Mouse (Mus musculus): Measurements from ENCODE around the gene Tec.

Gene Tec

GRCm38 (mm10) chr5:72784719-72785118 is 83.6 kb downstream of the Tec start:
- no peak for DNase-seq (ENCODE audit: low read depth)

DNA sequence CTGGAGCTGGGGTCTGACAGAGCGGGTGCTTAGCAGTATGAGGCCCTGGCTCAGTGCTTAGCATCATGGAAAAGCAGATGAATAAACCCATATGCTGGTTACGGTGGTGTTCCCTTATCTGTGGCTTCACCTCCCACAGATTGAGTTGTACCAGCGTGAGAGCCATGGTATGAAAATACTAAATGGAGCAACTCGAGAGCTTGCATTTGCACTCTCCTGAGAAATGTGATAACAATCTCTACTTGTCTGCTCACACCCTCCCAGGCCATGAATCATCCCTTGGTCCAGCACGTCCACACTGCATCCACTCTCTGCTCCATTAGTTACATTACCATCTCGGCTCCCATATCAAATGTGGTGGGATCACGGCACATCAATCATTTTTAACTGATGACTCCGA is 84.3 kb downstream of the Tec start:
- peak; percentile 51 for DNase-seq (ENCODE audit: low read depth)

DNA sequence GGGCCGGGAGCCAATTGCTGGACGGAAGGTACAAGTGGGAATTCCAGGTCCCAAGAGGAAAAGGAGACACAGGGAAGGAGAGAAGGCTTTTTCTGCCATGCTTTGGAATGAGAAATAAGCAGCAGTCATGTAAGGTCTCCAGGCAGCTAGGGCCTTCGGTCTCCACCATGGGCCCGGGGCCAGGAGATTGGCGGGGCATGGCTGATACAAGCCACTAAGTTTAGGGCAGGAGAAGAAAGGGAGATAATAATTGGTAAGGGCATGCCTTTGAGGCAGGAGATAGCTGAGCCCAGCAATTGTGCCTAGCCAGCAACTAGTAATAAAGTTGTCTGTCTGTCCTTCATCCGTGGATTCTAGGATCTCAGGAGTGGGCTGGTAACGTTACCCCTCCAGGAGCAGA is 85.2 kb downstream of the Tec start:
- DNase-seq (ENCODE audit: low read depth) = no peak

- peak; percentile 61 for DNase-seq (ENCODE audit: low read depth)
Observed at GRCm38 (mm10) chr5:72781776-72782175, 86.5 kb downstream of the Tec start.

DNA sequence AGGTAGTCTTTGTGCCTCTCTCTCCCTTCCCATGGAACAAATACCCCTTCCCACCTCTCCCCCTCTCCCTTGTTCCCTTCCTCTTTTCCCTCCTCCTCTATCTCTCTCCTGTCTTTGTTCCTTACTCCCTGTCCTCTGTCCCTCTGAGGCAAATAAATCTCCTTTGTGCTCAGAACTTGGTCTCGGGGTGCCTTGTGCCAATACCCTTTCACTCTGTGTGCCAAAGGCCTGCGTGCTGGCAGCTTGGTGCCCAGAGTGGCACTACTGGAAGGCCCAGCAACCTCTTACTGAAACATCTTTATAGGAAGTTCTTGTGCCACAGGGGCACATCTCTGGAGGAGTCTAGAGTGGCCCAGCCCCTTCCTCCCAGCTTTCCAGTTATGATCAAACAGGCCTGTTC is 91.7 kb downstream of the Tec start:
- no peak for DNase-seq (ENCODE audit: low read depth)

- DNase-seq (ENCODE audit: low read depth) = no peak
Observed at GRCm38 (mm10) chr5:72776127-72776526, 92.2 kb downstream of the Tec start.

GRCm38 (mm10) chr5:72769841-72770240 is 98.4 kb downstream of the Tec start:
- no peak for DNase-seq (ENCODE audit: low read depth)

GRCm38 (mm10) chr5:72763546-72763945 is 104.7 kb downstream of the Tec start:
- DNase-seq (ENCODE audit: low read depth) = peak; percentile 43

- peak; percentile 83 for DNase-seq (ENCODE audit: low read depth)
Observed at GRCm38 (mm10) chr5:72763025-72763424, 105.3 kb downstream of the Tec start.

- DNase-seq (ENCODE audit: low read depth) = no peak
Observed at GRCm38 (mm10) chr5:72761758-72762157, 106.5 kb downstream of the Tec start.

DNA sequence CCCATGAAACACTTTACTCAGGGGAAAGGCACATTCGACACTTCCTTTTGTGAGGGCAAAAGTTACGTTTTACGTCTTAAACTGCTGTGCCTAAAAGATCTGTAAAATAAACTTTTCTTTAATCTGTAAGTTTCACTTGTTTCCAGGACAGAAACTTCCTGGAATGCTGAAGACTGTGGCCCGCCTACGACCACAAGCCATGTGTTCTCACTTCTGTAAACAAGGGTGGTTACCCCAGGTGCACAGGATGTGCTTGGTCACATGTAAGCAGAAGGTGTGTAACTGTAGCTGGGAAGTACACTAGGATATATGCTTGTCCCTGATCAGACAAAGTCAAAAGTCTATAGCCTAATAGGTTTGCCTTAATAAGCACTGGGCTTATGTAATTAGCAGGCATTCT is 107.0 kb downstream of the Tec start:
- peak; percentile 58 for DNase-seq (ENCODE audit: low read depth)

DNA sequence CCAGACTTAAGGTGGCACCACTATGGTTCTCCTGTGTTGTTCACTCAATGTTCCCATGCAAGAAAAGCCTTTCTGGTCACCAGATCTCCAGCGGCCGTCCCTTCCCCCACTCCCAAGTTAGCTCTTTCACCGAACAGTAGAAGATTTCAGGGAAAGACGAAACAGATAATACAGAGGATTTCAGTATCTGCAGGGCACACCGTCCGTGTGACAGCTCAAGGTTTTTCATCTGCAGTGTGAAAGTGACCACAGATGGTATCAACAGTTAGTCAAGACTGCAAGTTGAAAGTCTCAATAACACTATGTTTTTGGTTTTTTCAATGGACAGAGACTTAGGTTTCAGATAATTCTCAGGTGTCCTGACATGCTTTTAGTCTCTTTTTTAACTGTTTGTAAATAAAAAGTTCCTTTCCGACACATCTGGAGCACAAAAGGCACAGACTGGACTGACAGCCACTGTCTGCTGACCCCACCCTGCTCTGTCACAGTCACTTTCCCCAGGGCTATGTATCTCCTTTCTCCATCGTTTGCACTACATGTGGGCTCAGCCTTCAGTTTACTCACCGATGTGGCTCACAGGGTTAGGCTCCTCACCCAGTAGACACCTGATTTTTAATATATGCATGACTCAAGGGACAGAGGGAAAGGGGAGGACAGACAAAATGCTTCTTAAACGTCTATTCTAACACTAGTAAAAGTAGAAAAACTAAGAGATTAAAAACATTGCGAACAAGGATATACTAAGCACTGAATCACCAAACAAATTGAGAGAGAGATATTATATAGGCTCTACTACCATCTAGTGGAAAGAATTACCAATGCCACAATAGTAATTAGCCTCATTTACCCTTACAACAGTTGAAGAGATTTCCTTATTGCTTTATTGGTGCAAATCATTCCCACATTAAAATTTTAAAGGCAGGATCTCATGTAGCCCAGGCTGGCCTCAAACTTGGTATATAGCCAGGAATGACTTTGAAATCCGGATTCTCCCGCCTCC is 109.1 kb downstream of the Tec start:
- peak; percentile 54 for DNase-seq (ENCODE audit: low read depth)

- peak; percentile 71 for DNase-seq (ENCODE audit: low read depth)
Observed at GRCm38 (mm10) chr5:72757155-72757773, 111.0 kb downstream of the Tec start.

- DNase-seq (ENCODE audit: low read depth) = no peak
Observed at GRCm38 (mm10) chr5:72755941-72756340, 112.3 kb downstream of the Tec start.

- no peak for DNase-seq (ENCODE audit: low read depth)
Observed at GRCm38 (mm10) chr5:72755035-72755434, 113.2 kb downstream of the Tec start.

- no peak for DNase-seq (ENCODE audit: low read depth)
Observed at GRCm38 (mm10) chr5:72752585-72752984, 115.7 kb downstream of the Tec start, which contains the start of gene Txk. TSS of gene Txk (minus strand) at chr5:72752777.

- no peak for DNase-seq (ENCODE audit: low read depth)
Observed at GRCm38 (mm10) chr5:72751056-72751758, 117.1 kb downstream of the Tec start.

DNA sequence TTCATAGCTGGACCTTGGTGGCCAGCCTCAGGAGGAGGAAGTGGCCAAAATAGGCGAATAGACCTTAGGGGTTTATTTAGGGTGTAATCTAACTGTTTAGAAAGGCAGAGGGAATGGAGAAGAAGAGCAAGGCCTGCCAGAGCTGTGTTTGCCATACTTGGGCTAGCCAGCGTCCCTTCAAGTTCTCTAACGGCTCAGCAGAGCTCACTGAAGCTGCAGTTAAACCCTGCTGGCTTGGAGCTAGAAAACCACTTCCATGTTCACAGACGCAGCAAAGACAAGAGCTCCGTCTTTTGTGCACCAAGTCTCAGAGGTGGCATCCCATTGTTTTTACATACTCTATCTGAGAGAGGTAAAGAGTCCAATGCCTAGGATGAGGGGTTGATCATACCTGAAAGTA is 118.1 kb downstream of the Tec start:
- DNase-seq (ENCODE audit: low read depth) = no peak

GRCm38 (mm10) chr5:72748659-72749265 is 119.5 kb downstream of the Tec start:
- DNase-seq (ENCODE audit: low read depth) = no peak

DNA sequence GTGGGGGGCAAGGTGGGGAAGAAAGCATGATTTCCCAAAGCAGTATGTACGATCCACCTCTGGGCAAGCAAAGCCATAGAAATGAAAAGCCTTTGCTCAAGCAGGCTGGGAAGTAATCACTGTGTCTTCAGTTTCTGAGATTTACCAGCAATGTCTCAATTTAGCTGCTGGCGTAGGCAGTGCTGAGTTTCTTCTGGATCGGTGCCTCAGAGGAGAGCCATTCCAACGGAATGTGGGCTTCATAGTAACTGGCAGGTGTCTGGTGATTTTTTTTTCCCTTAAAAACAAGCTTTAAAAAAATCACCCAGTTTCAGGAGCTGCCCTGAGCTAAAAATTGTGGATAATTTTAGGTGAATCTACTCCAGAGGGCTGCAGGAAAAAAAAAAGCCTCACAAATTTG is 120.9 kb downstream of the Tec start:
- DNase-seq (ENCODE audit: low read depth) = no peak

DNA sequence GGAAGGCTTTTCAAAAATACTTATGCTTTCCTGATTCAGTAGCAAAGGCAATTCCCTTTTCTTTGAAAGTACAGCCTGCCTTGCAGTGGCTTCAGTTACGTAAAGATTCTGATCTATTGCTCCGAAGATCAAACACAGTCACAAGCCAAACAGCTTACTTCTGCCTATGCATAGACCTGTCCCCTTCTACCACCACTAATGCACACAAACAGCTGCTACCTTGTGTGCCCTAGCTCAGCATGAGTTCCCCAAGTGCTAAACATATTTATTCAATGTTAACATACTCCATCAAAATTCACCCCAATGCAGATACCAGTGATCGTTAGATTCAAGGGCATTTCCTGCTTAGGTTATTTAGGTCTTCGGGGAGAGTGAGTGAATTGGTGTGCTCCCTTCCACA is 121.8 kb downstream of the Tec start:
- no peak for DNase-seq (ENCODE audit: low read depth)

- DNase-seq (ENCODE audit: low read depth) = no peak
Observed at GRCm38 (mm10) chr5:72743103-72743502, 125.2 kb downstream of the Tec start.

Measured in 416B (cell line).